Mouse (Mus musculus) CH12.LX (cell line): ENCODE data around the gene Eml1. TPM values are rescaled to one million over a fixed set of nuclear protein-coding genes. Genes with fewer than 3 reads are reported as not detected.

Source experiments
- DNase-seq: peaks from one replicate; pipeline ENCODE4 v3.0.0-alpha.2; 2013; ENCODE audit errors: extremely low read depth
- H3K27ac ChIP-seq: 2 replicates; pipeline ENCODE4 v1.5.1; 2012; ENCODE audit warnings: low read depth, mild to moderate bottlenecking, control low read depth, moderate library complexity; ENCODE audit not compliant: insufficient read depth
- H3K27me3 ChIP-seq: replicated peaks from 2 replicates; pipeline ENCODE3; 2012; ENCODE audit warnings: inconsistent platforms
- H3K36me3 ChIP-seq, 2 experiments: replicated peaks in 1 of 2; 2 replicates each; pipeline versions ENCODE3 to v1.6.1; 2012; ENCODE audit warnings: inconsistent platforms in 1 of 2, low read length in 1 of 2, mild to moderate bottlenecking in 1 of 2, mixed read lengths in 1 of 2, moderate library complexity in 1 of 2; ENCODE audit not compliant: control insufficient read depth in 1 of 2, insufficient read depth in 1 of 2
- H3K4me1 ChIP-seq, 2 experiments: 2 replicates each; pipeline ENCODE4 v1.6.1; 2012; ENCODE audit warnings: inconsistent platforms in 1 of 2, moderate library complexity in 1 of 2; ENCODE audit not compliant: insufficient read depth in 2 of 2, control insufficient read depth in 1 of 2
- H3K4me2 ChIP-seq: 2 replicates; pipeline ENCODE4 v1.6.1; 2012; ENCODE audit warnings: low read depth, mild to moderate bottlenecking, control low read depth; ENCODE audit not compliant: poor library complexity, insufficient read depth, severe bottlenecking
- H3K4me3 ChIP-seq, 3 experiments: fragments of 150-350 bp in 1 of 3; sonication (generic) in 1 of 3; replicated peaks in 1 of 3; 2 replicates each; pipeline versions ENCODE3 to v1.5.1; 2011 to 2012; ENCODE audit warnings: low read depth in 2 of 3, low read length in 2 of 3, mild to moderate bottlenecking in 2 of 3, moderate library complexity in 2 of 3, control low read depth in 1 of 3, improper control_type of control experiment in 1 of 3, inconsistent platforms in 1 of 3, mixed read lengths in 1 of 3; ENCODE audit not compliant: poor library complexity in 1 of 3
- H3K79me2 ChIP-seq: replicated peaks from 2 replicates; pipeline ENCODE4 v1.6.1; 2012; ENCODE audit warnings: mild to moderate bottlenecking, moderate library complexity; ENCODE audit not compliant: control insufficient read depth, poor library complexity, insufficient read depth, severe bottlenecking; ENCODE audit errors: extremely low read depth
- H3K9ac ChIP-seq: 2 replicates; pipeline ENCODE4 v1.6.1; 2012; ENCODE audit warnings: low read depth, mild to moderate bottlenecking, control low read depth, moderate library complexity; ENCODE audit not compliant: insufficient read depth
- H3K9me3 ChIP-seq: replicated peaks from 2 replicates; pipeline ENCODE3; 2012; ENCODE audit warnings: low read length, inconsistent platforms, mixed read lengths
- BHLHE40 ChIP-seq: IDR thresholded peaks from 2 replicates; pipeline ENCODE4 v1.6.1; 2011; ENCODE audit warnings: mild to moderate bottlenecking, low read depth, low read length, improper control_type of control experiment
- ELF1 ChIP-seq: IDR thresholded peaks from 2 replicates; pipeline ENCODE4 v1.6.1; 2014; ENCODE audit warnings: low read depth, mild to moderate bottlenecking, inconsistent platforms, low read length, improper control_type of control experiment
- EP300 ChIP-seq: IDR thresholded peaks from 2 replicates; pipeline ENCODE4 v1.6.1; 2011; ENCODE audit warnings: low read length, improper control_type of control experiment
- ETS1 ChIP-seq: conservative IDR thresholded peaks from 2 replicates; pipeline ENCODE4 v1.6.1; 2012; ENCODE audit warnings: low read depth, mild to moderate bottlenecking, inconsistent platforms, low read length, improper control_type of control experiment, moderate library complexity
- GABPA ChIP-seq: IDR thresholded peaks from 2 replicates; pipeline ENCODE4 v1.6.1; 2012; ENCODE audit warnings: low read depth, low read length, improper control_type of control experiment, inconsistent platforms; ENCODE audit not compliant: insufficient replicate concordance
- JUN ChIP-seq: IDR thresholded peaks from 2 replicates; pipeline ENCODE4 v1.6.1; 2011; ENCODE audit warnings: low read depth, mild to moderate bottlenecking, low read length, improper control_type of control experiment, moderate library complexity; ENCODE audit not compliant: insufficient read depth
- JUND ChIP-seq: conservative IDR thresholded peaks from 2 replicates; pipeline ENCODE4 v1.6.1; 2011; ENCODE audit warnings: low read depth, low read length, improper control_type of control experiment
- MAX ChIP-seq: IDR thresholded peaks from 2 replicates; pipeline ENCODE4 v1.6.1; 2011; ENCODE audit warnings: low read length, improper control_type of control experiment
- MXI1 ChIP-seq: IDR thresholded peaks from 2 replicates; pipeline ENCODE4 v1.6.1; 2011; ENCODE audit warnings: mild to moderate bottlenecking, low read depth, low read length, improper control_type of control experiment
- MYC ChIP-seq: IDR thresholded peaks from 2 replicates; pipeline ENCODE4 v1.6.1; 2011; ENCODE audit warnings: low read depth, mild to moderate bottlenecking, improper control_type of control experiment, low read length
- NELFE ChIP-seq: IDR thresholded peaks from 2 replicates; pipeline ENCODE4 v1.6.1; 2011; ENCODE audit warnings: low read depth, low read length, improper control_type of control experiment
- NRF1 ChIP-seq: IDR thresholded peaks from 2 replicates; pipeline ENCODE4 v1.6.1; 2014; ENCODE audit warnings: low read depth, mild to moderate bottlenecking, inconsistent platforms, low read length, improper control_type of control experiment, moderate library complexity
- POLR2A ChIP-seq: IDR thresholded peaks from 2 replicates; pipeline ENCODE4 v1.6.1; 2011; ENCODE audit warnings: low read depth, mild to moderate bottlenecking, improper control_type of control experiment, low read length
- POLR2AphosphoS2 ChIP-seq: IDR thresholded peaks from 2 replicates; pipeline ENCODE4 v1.6.1; 2011; ENCODE audit warnings: low read depth, low read length, improper control_type of control experiment
- TBP ChIP-seq: conservative IDR thresholded peaks from 2 replicates; pipeline ENCODE4 v1.6.1; 2011; ENCODE audit warnings: low read depth, low read length, improper control_type of control experiment
- TCF12 ChIP-seq: IDR thresholded peaks from 2 replicates; pipeline ENCODE4 v1.6.1; 2014; ENCODE audit warnings: low read depth, mild to moderate bottlenecking, inconsistent platforms, low read length, improper control_type of control experiment
- USF1 ChIP-seq: IDR thresholded peaks from 2 replicates; pipeline ENCODE4 v1.6.1; 2014; ENCODE audit warnings: low read depth, mild to moderate bottlenecking, inconsistent platforms, low read length, improper control_type of control experiment
- USF2 ChIP-seq: conservative IDR thresholded peaks from 2 replicates; pipeline ENCODE4 v1.6.1; 2011; ENCODE audit warnings: low read depth, low read length, improper control_type of control experiment
- ZKSCAN1 ChIP-seq: IDR thresholded peaks from 2 replicates; pipeline ENCODE4 v1.6.1; 2012; ENCODE audit warnings: low read depth, inconsistent platforms, low read length, improper control_type of control experiment, borderline replicate concordance
- ZMIZ1 ChIP-seq: IDR thresholded peaks from 2 replicates; pipeline ENCODE4 v1.6.1; 2012; ENCODE audit warnings: low read depth, mild to moderate bottlenecking, inconsistent platforms, low read length, improper control_type of control experiment
- ZNF384 ChIP-seq: IDR thresholded peaks from 2 replicates; pipeline ENCODE4 v1.6.1; 2012; ENCODE audit warnings: low read depth, low read length, improper control_type of control experiment, inconsistent platforms
- dilution Hi-C: fragments of 300-500 bp; cut with MboI; formaldehyde crosslinking; loops from 2 replicates; pipeline ENCODE4 v1.14.3; 2020; ENCODE audit warnings: low sequenced_read_pairs; ENCODE audit not compliant: extremely low pct_unique_long_range_greater_than_20kb, extremely low pct_ligation_motif_present
- in situ Hi-C: fragments of 300-500 bp; cut with MboI; formaldehyde crosslinking; loops from 3 replicates; pipeline ENCODE4 v1.14.3; 2019; ENCODE audit warnings: low sequenced_read_pairs, low pct_ligation_motif_present, low pct_unique_long_range_greater_than_20kb, mixed read lengths
- polyA plus RNA-seq: library from polyadenylated mRNA; unstranded; fragments of >175 nt; gene quantifications from 2 replicates; pipeline ENCODE4 v1.2.1, GENCODE M21; 2012; ENCODE audit warnings: low read depth; ENCODE audit not compliant: insufficient read length
- total RNA-seq, 2 experiments: library from RNA; depleted of rRNA; stranded (reverse); fragments of 300-350 nt in 1 of 2; fragments of >200 nt in 1 of 2; gene quantifications; 2 replicates each; pipeline ENCODE4 v1.2.3; 2012 to 2014

Gene Eml1
- total and polyA plus RNA-seq, 3 experiments = not detected

DNA sequence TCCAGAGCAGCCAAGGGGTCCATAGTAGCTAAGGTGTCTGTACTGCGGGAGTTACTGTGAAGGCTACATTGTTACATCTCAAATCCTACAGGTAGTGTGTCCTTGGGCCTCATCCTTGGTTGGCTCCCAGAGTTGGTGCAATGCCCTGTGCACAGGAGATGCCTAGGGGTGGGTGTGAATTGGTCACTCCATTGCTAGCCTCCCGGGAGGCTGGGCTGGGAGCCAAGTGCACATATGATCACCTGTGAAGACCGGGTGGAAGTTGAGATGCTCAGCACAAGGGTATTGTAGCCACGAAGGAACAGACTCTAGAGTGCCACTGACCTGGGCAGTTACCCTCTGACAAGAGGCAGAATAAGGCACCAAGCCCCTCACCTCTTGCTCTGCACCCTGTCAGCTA, 22.3 kb downstream of the Eml1 start:
- Histone ChIP-seq H3K4me1 (no peaks in the 10 kb centered on the region), H3K9ac (no peak overlapping the region), H3K4me3 (no peak overlapping the region), H3K27me3 (peaks cover 95% of the 10 kb centered on the region), H3K4me2 (no peak overlapping the region)
- dilution Hi-C loops = no loop called here
- in situ Hi-C loops = no loop called here
- TF ChIP-seq NELFE (no peak), MAX (no peak), GABPA (no peak), BHLHE40 (no peak), POLR2AphosphoS2 (no peak), POLR2A (no peak), JUND (no peak), ZNF384 (no peak)
- TF ChIP-seq, all 38 proteins: peak for 0
- DNase-seq = no peak
- no peaks in the 10 kb centered on the region for H3K79me2 ChIP-seq
- no peak overlapping the region for H3K27ac ChIP-seq
- H3K36me3 ChIP-seq = no peaks in the 10 kb centered on the region
- no peaks in the 10 kb centered on the region for H3K9me3 ChIP-seq

DNA sequence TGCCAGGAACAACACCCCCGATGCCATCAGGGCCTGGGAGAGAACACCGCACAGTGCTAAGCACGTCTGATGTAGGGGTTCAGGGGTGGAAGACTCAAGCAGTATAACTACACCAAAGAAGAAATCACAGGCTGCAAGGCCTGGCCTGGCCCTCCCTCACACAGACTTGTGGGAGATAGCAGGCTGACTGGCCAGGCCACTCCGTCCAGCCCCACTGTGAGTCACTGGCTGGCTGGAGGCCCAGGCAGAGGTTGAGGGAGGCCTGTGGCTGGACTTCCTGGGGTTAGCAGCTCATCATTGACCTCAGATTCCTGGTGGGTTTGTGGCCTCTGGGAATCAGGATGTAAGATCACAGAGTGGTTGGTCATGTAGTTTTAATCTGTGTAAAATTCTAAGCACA, 22.9 kb downstream of the Eml1 start:
- Histone ChIP-seq H3K79me2 (no peaks in the 10 kb centered on the region), H3K9ac (no peak overlapping the region), H3K9me3 (no peaks in the 10 kb centered on the region), H3K27ac (no peak overlapping the region), H3K4me2 (no peak overlapping the region), H3K27me3 (peaks cover 93% of the 10 kb centered on the region), H3K4me3 (no peak overlapping the region), H3K4me1 (no peaks in the 10 kb centered on the region)
- dilution Hi-C loops = no loop called here
- in situ Hi-C loops = no loop called here
- DNase-seq = no peak
- no peak for TF ChIP-seq ZMIZ1
- TF ChIP-seq ETS1 = no peak
- TF ChIP-seq, all 38 proteins: peak for 0
- H3K36me3 ChIP-seq = no peaks in the 10 kb centered on the region

DNA sequence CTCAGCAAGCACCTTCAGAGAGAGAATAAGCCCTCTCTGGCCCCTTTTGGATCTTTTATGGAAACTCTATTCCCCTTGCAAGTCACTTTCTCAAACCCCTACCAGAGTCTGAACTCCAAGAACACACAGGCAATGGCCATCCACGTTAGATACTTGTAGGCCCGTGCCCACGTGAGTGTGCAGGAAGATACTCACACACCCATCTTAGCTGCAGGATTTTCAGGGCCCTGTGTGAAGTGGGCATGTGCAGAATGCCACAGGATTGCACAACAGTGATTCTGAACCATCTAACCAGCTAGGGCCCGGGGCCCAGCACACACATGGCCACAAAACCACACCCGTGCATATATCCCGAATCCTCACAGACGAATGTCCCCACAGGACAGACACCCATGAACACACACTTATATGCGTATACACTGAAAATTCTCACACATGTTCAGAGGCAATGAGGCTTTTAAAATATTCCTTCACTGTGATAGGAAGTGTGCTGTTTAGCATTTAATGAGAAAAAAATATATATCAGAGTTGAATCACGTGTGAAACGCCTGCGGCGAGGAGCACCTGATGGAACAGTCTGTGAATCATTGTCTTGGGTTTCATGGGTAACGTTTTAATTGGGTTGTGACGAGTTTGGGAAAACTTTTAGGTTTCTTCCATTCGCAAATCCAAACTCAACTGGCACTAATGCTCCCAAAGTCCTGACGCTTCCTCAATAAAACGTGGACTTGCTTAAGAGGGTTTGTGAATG, 24.0 kb downstream of the Eml1 start:
- dilution Hi-C loops (no loop called here), in situ Hi-C loops (no loop called here)
- Histone ChIP-seq H3K79me2 (no peaks in the 10 kb centered on the region), H3K9ac (no peak overlapping the region), H3K27ac (no peak overlapping the region), H3K27me3 (peaks cover 92% of the 10 kb centered on the region), H3K4me1 (no peaks in the 10 kb centered on the region), H3K36me3 (no peaks in the 10 kb centered on the region), H3K9me3 (no peaks in the 10 kb centered on the region), H3K4me2 (no peak overlapping the region), H3K4me3 (no peak overlapping the region)
- DNase-seq = no peak
- TF ChIP-seq MXI1 (no peak), USF2 (no peak), USF1 (no peak), ZKSCAN1 (no peak), EP300 (no peak), ELF1 (no peak), ZMIZ1 (no peak), TBP (no peak), JUN (no peak), GABPA (no peak), NRF1 (no peak), TCF12 (no peak), JUND (no peak), MYC (no peak), MAX (no peak)
